Mouse (Mus musculus) left cerebral cortex, adult 9 months (tissue): ENCODE results near the gene Tmem206.
A peak's percentile ranks its signal among the peaks of the same experiment; 100 is the strongest.

Experiments
- DNase-seq, 2 experiments: peaks; one replicate each; pipeline ENCODE4 v3.0.0; 2022; ENCODE audit warnings: low spot score in 2 of 2

Tmem206 gene

DNA sequence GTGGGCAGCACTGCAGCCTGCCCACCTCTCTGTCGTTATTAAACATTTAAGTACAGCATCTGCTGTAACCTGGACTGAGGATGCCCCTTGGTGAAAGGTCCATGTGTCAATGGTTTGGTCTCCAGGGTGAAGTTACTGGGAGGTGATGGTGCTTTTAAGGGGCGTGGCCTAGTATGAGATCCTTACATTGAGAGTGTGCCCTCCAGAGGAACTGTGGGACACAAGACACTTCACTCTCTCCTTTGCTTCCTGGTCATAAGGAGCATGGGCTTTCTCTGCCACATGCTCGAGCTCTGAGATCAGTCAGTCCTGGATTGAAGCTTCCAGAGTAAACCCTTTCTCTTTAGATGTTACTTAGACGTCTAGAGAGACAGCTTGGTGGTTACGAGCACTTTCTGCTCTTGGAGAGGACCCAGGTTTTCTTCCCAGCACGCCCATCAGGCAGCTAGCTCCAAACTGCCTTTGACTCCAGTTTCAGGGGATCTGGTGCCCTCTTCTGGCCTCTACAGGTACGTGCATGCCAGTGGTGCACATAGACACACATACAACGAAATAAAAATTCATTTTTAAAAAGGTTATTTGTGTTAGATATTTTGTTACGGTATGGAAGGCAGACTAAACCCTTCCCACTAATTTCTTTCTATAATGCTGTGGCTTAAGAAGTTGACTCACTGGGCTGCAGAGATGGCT is 17.8 kb upstream of the Tmem206 start:
- no peak for DNase-seq

DNA sequence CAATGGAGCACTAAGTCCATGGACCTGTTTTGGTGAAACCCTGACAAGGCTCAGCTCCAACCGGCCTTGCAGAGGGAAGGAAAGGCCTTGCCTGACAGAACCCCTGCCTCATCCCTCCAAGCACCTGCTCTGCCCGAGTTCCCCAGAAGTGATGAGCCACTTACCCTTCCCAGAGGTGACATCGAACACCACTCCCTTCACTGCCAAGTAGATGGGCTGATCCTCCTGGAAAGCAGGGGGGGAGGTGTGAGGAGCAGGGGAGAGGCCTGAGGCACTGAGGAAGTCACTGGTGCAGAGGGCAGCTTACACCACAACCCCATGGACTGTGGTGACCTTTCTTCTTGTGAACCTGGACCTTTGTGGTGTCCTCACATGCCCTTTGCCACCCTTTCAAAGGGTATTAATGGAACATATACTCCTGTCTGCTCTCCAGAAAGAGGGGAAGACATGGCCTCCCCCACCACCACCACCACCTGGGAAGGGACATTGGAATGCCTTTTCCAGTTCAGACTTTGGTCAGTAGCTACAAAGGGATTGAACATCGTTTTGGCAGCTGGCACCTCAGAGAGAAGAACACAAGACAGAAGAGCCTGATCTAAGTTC is 14.3 kb upstream of the Tmem206 start:
- DNase-seq, result no peak

DNA sequence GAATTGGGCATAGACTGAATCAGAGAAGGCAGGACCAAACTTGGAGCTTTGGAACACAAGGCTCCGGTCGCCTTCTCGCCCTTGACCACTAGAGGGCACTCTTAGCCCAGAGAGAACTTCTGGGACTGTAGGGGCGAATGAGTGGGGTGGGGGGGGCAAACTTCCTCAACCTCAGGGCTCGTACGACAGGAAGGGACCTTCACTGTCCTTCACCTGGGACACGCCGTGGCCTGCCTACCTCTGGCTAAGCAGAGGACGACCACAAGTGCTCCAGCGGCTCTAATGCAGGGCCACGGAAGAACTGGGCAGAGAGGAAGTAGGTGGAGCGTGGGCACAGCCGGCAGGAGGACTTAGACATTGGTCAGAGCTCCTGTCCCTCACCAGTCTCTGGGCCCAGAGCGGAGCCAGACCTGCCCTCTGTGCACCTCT is 13.2 kb upstream of the Tmem206 start:
- peak in 1 of 2 experiments; percentile 85 for DNase-seq

DNA sequence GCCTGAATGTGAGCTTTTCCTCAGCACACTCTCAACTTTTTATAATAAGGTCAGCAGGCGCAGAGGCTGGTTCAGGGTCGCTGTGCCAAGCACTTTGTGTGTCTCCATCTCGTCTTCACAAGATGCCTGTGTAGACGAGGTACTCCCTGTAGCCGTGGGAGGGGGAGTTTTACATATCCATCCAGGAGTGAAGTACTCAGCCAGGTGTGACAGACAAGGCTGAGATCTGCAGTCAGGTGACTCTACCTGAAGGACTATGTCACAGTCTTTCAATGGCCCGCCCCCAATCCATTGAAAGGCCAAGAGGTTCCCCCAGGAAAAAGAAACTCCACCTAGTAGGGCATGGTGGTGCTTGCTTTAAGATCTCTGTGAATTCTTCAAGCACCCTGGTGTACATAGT is 12.6 kb upstream of the Tmem206 start:
- no peak for DNase-seq

DNA sequence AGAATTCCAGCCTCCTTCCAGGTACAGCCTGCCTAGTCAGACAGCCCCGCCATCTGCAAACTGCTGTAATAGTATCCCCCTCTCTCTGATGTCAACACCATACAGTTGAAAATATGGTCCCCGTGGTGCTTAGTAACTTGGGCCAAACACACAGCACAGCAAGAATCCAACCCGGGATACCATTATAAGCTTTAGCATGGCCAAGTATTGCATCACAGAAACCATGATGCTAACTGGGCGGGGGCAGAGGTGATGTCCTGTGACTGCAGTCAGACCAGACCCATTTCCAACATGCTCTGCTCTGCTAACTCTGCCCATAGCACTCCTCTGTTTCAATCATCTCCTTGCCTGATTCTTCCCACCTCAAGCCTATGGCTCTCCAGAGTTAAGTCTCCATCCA is 11.8 kb upstream of the Tmem206 start:
- DNase-seq, result no peak

DNA sequence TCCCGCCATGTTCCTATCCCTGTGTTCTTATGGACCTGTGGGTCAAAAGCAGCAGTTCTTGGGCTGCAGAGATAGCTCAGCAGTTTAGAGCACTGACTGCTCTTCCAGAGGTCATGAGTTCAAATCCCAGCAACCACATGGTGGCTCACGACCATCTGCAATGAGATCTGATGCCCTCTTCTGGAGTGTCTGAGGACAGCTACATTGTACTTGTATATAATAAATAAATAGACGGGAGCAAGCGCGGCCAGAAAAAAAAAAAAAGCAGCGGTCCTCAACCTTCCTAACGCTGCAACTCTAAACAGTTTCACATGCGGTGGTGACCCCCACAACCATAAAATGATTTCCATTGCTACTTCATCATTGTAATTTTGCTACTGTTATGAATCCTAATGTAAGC is 8.9 kb upstream of the Tmem206 start:
- DNase-seq, result no peak

DNA sequence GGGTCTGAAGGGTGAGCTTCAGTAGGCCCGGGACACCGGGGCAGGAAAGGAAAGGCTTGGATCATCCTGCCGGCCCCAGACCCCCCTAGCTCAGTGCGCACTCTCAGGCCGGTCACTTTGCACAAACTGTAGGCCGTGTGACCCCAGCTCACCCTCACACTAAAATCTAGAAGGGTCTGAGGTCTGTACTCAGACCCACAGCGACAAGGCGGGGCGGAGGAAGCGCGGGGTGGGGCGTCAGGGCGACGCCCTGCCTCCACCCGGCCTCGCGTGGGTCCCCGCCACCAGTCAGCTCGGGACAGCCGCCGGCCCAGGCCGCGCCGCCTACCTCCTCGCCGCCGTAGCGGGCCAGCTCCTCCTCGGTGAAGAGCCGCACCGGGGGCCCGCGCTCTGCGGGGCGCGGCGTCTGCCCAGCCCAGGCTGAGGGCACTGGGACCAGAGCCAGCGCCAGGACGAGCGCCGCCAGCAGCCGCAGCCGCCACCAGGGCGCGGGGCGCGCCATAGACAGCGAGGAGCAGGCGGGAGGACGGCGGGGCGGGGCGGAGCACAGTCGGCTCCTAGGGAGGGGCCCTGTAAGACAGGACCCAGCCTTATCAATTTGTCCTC is 8.0 kb upstream of the Tmem206 start, which contains the start of gene Nenf:
Gene Nenf (minus strand): TSS at position 604 of the 606 bp plus-strand sequence.
- DNase-seq, result peak in 1 of 2 experiments; percentile 68

DNA sequence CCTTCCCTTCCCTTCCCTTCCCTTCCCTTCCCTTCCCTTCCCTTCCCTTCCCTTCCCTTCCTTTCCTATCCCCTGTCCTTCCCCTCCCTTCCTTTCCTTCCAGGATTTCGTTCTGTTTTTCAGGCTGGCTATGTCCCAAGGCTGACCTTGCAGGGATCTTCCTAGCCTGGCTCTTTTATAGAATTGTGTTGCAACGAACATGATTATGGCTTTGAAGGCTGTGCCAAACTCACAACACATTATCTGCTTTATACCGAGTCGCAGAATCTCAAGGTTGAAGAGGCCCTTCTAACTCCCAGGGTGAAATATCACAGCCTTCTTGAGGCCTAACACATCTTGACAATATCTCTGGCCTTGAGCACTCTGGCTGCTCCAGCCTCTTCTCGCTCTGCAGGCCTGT is 7.0 kb upstream of the Tmem206 start:
- DNase-seq, result no peak

DNA sequence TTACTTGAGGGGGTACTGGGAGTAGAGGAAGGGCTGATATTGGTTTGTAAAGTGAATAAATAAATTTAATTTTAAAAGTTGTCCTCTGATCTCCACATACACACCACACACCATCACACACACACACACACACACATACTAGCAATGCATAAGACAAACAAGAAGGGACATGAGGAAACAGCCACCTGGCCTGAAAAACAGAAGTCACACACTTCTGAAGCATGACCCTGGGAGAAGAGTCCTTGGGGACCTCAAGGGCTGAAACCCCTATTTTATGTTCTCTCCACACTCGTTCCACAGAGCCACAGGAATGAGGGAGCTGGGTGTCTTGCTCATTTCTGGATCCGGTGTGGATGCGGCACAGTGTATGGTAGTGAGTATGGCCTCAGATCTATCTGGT is 2.3 kb upstream of the Tmem206 start:
- DNase-seq, result no peak

DNA sequence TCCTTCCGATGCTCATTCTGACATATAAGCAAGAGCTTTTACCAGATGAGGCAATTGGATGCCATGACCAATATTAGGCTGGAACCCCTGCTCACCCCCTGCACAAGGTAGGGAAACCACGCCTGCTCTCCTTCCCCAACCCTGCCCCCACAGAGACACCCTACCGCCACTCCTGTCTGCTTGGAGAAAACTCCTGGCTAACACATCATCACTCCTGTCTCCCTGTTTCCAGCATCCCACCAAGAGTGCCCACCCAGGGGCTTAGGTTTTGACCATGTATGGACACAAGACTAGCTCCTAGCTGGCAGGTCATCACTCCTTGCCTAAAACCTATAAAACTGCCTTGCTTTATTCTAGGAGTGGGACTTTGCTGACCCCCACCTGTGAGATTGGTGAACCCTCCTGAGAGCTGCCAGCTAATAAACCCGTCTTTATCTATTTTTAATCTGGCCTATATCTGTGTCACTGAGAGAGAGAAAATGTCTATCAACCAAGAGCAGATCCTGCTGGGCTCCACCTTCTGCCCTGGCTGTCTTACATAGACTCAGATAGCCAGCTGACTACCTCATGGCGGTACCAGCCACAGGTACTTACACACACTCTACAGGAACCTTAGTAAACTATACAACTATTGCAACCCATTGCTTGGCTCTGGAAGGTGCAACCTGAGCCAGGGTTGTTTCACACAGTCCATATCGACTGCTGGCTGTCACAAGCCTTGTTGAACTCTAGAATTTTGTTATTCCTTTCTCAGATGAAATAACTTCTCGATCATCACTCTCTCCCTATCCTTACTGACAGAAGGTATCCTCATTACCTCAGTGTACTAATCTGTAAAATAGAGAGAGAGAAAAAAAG is 750 bp upstream of the Tmem206 start:
- DNase-seq, result no peak

DNA sequence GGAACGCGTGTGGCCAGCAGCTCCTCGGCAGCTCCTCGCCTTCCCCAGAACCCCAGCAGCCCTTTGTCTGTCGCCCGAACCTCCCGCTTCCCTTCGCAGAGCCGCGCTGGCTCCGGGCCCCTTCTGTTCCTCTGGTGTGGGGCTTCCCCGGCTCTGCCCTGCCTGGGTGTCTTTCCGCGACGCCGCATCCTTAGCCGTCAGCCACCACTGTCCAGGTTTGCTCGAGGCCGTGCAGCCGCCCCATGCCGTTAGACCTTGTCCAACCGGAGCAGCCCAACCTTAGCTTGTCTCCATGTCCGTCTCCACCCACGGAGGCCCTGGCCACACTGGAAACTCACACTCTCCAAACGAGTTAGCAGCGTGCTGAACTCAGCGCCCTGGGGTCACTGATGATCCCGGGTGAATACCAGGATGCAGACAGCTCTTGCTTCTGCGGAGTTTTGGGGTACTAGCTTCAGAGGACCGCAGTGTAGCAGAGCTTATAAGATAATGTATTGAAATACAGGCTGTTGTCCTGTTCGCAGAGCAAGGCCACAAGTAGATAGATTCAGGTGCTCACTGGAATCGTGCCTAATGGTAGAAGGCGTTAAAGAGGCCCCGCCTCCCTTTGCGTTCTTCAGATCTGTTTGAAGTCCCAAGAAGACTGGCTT is 646 bp downstream of the Tmem206 start:
- peak in 1 of 2 experiments; percentile 44 for DNase-seq

DNA sequence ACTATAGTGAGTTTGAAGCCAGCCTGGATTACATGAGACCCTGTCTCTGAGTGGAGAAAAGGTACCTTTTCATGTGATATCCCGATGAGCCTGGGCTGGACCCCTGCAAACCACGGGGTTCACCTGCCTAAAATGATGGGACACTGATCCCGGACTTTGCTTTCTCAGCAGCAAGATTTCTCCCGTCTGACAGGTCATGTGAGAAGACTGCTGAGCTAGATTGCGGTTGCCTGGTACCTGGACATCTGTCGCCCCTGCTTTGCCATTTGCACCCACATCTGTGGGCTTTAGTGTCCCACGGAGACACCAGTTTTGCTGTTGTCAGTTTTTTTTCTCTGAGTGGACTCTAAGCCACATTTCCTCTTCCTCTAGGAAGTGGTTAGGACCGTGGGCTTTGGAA is 1.5 kb downstream of the Tmem206 start:
- DNase-seq, result no peak

DNA sequence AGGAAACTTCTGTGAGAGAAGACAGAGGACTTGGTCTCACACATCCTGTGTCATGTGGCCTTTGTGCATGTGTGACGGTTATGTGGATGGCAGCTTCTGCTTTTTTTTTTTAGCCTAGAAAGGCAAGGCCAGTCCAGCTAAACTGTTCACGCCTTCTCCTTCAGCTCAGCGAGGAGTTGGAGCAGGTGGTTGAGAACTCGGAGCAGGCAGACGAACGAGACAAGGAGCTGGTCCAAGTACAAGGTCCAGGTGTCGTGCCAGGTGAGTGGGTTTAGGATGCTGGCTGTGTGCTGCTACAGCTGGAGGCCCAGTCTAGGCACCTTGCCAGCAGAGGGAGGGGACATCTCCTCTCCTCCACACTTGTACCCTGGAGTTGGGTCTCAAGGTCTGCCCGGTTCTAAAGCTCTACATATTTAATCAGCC is 2.3 kb downstream of the Tmem206 start:
- peak in 1 of 2 experiments; percentile 30 for DNase-seq

DNA sequence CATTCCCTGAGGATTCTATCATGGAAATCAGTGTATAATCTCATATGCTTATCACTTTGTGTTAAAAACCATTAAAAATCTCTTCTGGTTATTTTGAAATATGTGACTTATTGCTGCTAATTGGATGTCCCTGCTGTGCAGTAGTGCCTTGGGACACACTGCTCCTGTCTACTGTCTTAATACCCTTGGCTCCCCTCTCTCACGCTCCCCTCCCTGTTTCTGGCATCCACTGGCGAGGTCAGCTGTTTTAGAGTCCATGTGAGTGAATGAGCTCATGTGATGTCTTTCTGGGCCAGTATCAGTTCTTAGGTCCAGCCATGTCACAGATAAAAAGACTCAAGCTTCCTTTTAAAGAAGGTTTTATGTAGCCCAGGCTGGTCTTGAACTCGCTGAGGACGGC is 4.6 kb downstream of the Tmem206 start:
- no peak for DNase-seq

DNA sequence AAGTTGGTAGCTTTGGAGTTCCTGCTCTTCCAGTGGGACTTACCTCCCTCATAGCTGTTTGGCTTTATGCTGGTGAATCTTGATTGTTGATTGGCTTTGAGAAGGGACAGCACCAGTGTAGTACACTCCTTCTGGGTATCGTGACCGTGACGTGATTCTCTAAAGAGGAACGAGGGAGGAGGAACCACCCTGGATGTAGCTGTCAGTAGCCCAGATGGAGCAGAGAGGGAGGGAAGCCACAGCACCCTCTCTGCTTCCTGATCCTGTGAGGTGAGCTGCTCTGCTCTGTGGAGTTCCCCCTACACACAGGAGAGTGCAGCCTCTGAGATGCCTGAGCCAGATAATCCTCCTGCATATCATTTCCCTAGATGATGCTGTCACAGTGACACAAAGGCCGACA is 8.8 kb downstream of the Tmem206 start:
- no peak for DNase-seq

DNA sequence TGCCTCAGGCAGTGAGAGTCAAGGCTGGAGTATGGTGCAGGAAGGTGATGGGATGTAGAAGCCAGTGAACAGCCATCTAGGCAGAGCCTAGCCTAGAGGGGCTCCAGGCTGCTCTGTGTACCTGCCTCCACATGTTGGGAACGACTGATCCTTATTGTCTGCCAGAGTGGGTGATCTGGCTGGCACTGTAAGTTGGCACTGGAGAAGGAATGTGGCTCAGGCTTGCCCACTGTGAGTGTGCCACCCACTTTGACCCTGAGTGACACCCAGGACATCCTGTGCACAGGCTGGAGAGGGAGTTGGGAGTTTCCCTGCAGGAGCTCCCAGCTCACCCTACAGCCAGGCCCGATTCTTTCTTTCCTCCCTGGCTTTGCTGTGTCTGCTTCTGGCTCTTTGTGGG is 14.2 kb downstream of the Tmem206 start:
- no peak for DNase-seq

DNA sequence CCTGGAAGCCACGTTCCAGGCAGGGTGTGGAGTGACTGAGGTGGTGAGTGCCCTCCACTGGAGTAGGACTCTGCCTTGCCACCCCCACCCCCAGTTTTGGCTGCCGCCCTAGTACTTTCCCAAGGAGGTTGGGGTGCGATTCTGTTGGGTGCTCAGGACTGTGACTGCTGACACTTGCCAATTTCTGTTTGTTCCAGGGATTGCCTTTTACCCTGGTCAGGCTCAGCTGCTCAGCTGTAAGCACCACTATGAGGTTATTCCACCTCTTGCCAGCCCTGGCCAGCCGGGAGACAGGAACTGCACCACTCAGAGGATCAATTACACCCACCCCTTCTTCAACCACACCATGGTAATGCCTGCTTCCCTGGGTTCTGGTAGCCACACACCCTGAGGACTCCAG is 14.8 kb downstream of the Tmem206 start:
- no peak for DNase-seq

DNA sequence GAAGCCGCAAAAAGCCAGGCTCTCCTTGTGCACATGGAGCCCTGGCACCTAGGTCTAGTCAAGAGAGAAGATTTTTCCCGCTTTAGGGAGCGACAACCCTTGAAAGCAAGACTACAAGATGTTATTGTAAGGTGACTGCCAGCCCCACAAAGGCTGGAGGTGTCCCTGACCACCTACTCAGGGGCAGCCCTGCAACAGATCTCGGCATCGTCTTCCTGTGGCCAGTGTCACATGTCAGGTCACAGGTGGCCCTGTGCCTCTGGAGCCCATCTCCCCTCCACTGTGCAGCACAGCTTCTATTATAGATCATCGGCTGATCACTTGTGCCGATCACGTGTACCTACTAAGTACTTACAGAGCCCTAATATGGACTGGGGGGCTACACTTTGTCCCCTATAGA is 21.9 kb downstream of the Tmem206 start:
- no peak for DNase-seq

DNA sequence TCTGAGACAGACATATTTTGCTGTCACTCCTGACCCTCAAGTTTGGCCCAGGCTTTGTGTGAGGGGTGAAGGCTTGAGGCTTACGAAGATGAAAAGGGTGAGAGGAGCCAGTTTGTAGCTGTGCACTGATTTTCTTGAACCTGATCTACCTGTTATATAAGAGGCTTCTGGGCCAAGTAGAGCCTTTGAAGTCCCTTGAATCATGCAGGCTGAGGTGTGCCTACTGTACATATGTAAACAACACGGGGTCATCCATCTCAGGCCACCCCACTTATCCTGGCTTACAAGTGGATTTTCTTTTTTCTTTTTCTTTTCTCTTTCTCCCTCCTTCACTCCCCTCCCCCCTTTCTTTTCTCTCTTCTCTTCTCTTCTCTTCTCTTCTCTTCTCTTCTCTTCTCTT is 22.9 kb downstream of the Tmem206 start:
- no peak for DNase-seq

DNA sequence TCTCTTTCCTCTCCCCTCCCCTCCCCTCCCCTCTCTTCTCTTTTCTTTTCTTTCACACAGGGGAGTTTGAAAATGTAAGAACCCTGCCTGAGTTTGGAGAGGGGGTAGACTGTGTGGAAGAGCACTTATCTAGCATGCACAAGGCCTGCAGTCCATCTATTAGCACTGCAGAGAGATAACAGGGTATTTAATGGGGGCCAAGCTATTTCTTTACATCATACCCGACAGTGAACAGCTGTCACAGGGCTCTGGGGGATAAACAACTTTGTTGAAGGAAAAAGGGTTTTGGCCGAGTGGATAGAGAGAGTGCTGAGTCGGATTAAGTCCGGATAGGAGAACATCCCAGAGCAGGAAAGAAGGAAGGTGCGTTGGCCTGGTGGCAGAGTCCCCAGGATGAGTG is 23.3 kb downstream of the Tmem206 start:
- DNase-seq, result no peak

DNA sequence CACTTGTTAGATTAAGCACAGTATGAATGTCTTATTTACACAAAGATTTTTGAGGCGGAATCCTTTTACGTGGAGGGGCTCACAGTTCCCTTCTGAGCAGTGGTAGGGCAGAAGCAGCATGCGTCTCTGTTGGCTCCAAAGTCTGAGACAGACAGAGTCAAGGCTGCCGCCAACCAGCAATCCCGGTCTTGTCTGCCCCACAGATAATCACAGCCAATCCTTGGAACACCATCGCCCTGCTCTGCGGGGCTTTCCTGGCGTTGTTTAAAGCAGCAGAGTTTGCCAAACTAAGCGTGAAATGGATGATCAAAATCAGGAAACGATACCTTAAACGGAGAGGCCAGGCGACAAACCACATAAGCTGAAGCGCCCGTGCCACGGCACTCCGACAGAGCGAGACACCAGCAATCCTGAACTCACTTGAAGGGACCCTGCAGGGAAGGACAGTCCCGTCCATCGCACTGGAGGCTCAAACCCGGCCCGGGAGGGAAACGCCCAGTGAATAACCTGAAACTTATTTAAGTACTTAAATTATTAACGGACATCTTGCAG is 23.9 kb downstream of the Tmem206 start:
- DNase-seq, result no peak
